Mouse (Mus musculus) intestine, postnatal 0 days (tissue): ENCODE measurements around the gene Gm20532. TPM values are rescaled to one million over a fixed set of nuclear protein-coding genes. Genes with fewer than 3 reads are reported as not detected.
A peak's percentile ranks its signal among the peaks of the same experiment; 100 is the strongest.

Experiments
- ATAC-seq: fragments of 200-750 bp; cut with Nextera tagmentation; 2 replicates; pipeline ENCODE4 v1.8.0; 2017; ENCODE audit warnings: mild to moderate bottlenecking, moderate TSS enrichment, moderate library complexity
- H3K27ac ChIP-seq: fragments of 300-500 bp; sonication (generic); 2 replicates; pipeline ENCODE4 v1.5.1; 2014; ENCODE audit warnings: mild to moderate bottlenecking, low read depth, low read length, moderate library complexity
- H3K27me3 ChIP-seq: fragments of 300-500 bp; sonication (generic); replicated peaks from 2 replicates; pipeline ENCODE4 v1.6.1; 2014; ENCODE audit warnings: low read length, mixed read lengths; ENCODE audit not compliant: control insufficient read depth, insufficient read depth
- H3K36me3 ChIP-seq: fragments of 300-500 bp; sonication (generic); 2 replicates; pipeline ENCODE4 v1.6.1; 2014; ENCODE audit warnings: mild to moderate bottlenecking, moderate library complexity; ENCODE audit not compliant: control insufficient read depth, insufficient read depth
- H3K4me1 ChIP-seq: fragments of 300-500 bp; sonication (generic); replicated peaks from 2 replicates; pipeline ENCODE4 v1.6.1; 2014; ENCODE audit warnings: antibody characterized with exemption, low read length, mixed read lengths; ENCODE audit not compliant: control insufficient read depth, insufficient read depth
- H3K4me2 ChIP-seq: fragments of 300-500 bp; sonication (generic); replicated peaks from 2 replicates; pipeline ENCODE4 v1.6.1; 2014; ENCODE audit warnings: low read depth, mild to moderate bottlenecking, moderate library complexity
- H3K4me3 ChIP-seq: fragments of 300-500 bp; sonication (generic); 2 replicates; pipeline ENCODE4 v1.5.1; 2014; ENCODE audit warnings: low read depth, low read length
- H3K9ac ChIP-seq: fragments of 300-500 bp; sonication (generic); 2 replicates; pipeline ENCODE4 v1.6.1; 2014; ENCODE audit warnings: mild to moderate bottlenecking, low read depth, low read length
- H3K9me3 ChIP-seq: fragments of 300-500 bp; sonication (generic); 2 replicates; pipeline ENCODE4 v1.6.1; 2016; ENCODE audit warnings: mixed run types; ENCODE audit not compliant: control insufficient read depth
- CTCF ChIP-seq: sonication (generic); IDR thresholded peaks from 2 replicates; pipeline ENCODE4 v1.5.1; 2016; ENCODE audit warnings: low read depth, mild to moderate bottlenecking, control low read depth, antibody characterized with exemption, moderate library complexity
- WGBS: fragments of 180-500 bp; shearing (Covaris S2); extraction: QIAGEN DNeasy Blood & Tissue Kit; methylation state at CpG from one replicate; pipeline ENCODE4 v1.1.7; 2014; 5-methylcytosine and 5-hydroxymethylcytosine counted together
- polyA plus RNA-seq: library from polyadenylated mRNA; unstranded; fragments of >200 nt; fragmentation: Nextera tagmentation; extraction: Ambion mirVana; gene quantifications from 2 replicates; pipeline ENCODE4 v1.2.1, GENCODE M21; 2015

Gene Gm20532
- polyA plus RNA-seq, 1 experiment from 2014 or later = not detected

DNA sequence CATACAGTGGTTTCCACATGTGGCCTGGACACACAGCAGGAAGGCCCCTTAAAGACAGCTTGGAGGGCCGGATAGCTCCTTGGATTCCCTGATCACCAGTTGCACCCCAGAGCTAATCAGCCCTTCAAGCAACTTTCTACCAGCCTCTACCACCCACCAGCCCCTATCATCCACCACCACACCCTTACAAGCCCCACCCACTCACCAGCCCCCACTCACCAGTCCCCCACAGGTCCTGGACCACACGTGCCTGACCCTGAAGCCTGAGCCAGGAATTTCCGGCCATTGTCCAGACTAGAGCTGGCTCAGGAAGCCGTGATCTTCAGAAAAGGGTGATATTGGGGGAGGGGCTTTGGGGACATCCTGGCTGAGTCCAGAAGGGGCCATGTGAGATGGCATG, 10.6 kb upstream of the Gm20532 start:
- Histone ChIP-seq H3K4me2 (no peak overlapping the region), H3K9me3 (no peaks in the 10 kb centered on the region), H3K4me1 (no peaks in the 10 kb centered on the region), H3K27me3 (no peaks in the 10 kb centered on the region), H3K4me3 (no peak overlapping the region), H3K27ac (0 out of 2 replicates have a peak overlapping the region, but pooled peaks have one; percentile 46), H3K36me3 (no peaks in the 10 kb centered on the region), H3K9ac (no peak overlapping the region)
- 63% methylated on average over 4 of the region's 4 CpGs for WGBS
- no peak for TF ChIP-seq CTCF
- ATAC-seq = peak; percentile 27; the same call in 1 of the 2 replicates

DNA sequence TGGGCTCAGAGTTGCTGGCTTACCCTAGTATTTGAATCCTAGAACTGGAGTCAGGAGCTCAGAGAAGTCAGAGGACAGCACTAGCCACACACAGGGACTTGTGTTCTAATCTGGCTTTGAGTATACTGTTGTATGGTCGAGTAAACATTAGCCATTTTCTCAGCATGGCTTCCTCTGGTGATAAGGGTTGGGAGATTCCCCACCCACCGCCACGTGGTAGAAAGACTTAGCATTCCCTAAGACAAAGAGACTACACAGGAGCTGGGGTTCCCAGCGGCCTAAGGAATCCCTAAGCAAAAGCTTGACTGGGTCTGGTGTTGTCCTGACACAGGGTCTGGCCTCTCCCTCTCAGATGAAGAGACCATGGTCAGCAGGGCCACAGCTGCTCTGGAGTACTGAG, 10.0 kb upstream of the Gm20532 start:
- WGBS = 53% methylated on average over 4 of the region's 4 CpGs
- no peaks in the 10 kb centered on the region for H3K4me1 ChIP-seq
- no peak overlapping the region for H3K4me3 ChIP-seq
- H3K36me3 ChIP-seq = no peaks in the 10 kb centered on the region
- ATAC-seq = no peak
- no peak overlapping the region for H3K4me2 ChIP-seq
- H3K27me3 ChIP-seq = no peaks in the 10 kb centered on the region
- no peaks in the 10 kb centered on the region for H3K9me3 ChIP-seq
- H3K27ac ChIP-seq = 0 out of 2 replicates have a peak overlapping the region, but pooled peaks have one; percentile 46
- no peak overlapping the region for H3K9ac ChIP-seq
- TF ChIP-seq CTCF = no peak

DNA sequence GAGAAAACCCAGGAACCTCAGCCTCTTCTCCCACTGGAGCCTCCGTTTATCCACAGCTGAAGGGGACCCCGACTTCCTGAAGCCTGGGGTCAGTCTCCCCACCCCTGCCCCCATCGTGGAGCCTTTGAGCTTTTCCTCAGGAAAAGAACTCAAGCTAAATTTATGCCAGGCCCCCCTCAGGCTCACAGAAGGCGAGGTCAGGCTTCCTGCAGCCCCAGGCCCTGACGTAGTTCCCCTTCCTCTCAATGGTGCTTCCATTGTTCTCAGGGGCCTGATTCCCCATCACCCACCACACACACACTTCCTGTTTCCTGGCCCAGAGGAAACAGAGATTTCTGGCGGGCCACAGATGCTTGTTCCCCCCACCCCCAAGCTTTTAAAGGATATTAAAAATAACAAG, 8.1 kb upstream of the Gm20532 start:
- TF ChIP-seq CTCF = no peak
- no peak overlapping the region for H3K4me2 ChIP-seq
- no peaks in the 10 kb centered on the region for H3K27me3 ChIP-seq
- WGBS = 57% methylated on average over 6 of the region's 6 CpGs
- H3K9me3 ChIP-seq = no peaks in the 10 kb centered on the region
- H3K27ac ChIP-seq = peak overlapping the region; percentile 24; the same call in 1 of the 2 replicates
- ATAC-seq = no peak
- H3K9ac ChIP-seq = no peak overlapping the region
- H3K4me3 ChIP-seq = no peak overlapping the region
- H3K36me3 ChIP-seq = no peaks in the 10 kb centered on the region
- H3K4me1 ChIP-seq = no peaks in the 10 kb centered on the region

DNA sequence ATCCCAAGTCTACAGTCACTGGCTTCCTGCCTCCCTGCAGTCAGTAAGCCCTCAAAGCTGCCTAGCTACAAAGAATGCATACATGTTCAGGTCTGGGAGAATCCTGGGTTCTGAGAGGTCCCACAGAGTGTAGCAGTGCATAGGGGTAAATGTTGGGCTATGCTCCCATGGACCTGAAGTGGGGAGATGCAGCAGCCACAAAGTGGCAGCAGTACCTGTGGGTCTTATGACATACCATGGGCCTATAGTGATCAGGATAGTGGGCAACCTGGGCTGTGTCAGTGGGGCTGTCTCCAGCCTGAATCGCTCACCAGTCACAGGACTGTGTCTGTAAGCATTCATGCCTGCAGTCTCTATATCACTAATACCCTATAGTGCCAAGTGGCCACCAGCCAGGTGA, 6.7 kb upstream of the Gm20532 start, which contains the start of gene Egfl7:
Gene Egfl7 (plus strand): TSS at position 301 of the 400 bp plus-strand sequence.
- no peak for TF ChIP-seq CTCF
- no peaks in the 10 kb centered on the region for H3K9me3 ChIP-seq
- no peak within 1 kb of the TSS for H3K4me3 ChIP-seq
- no peak within 1 kb of the TSS for H3K9ac ChIP-seq
- H3K27ac ChIP-seq = peak within 1 kb of the TSS; percentile 46
- ATAC-seq = no peak
- 95% methylated on average over 1 of the region's 1 CpGs for WGBS
- no peaks in the 10 kb centered on the region for H3K36me3 ChIP-seq
- no peaks in the 10 kb centered on the region for H3K4me1 ChIP-seq
- no peaks in the 10 kb centered on the region for H3K27me3 ChIP-seq
- H3K4me2 ChIP-seq = no peak within 1 kb of the TSS

DNA sequence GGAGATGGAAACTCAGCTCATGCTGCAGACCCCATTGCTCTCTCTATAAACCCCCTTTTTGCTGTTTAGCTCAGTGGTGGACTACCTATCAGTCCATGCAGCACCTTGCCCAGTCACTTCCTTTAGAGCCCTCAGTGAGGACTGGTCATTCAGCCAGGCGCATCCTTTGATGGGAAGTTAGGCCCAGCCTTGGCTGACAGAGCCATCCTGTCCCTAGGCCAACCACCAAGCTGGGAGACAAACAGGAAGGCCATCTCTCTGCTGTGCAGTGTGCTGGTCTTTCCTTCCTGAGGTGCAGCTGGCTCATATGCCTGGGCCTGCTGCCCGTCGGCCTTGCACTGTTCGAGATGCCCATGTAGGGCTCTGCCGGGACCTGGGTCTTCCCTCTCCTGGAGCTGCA, 5.7 kb upstream of the Gm20532 start:
- no peak for TF ChIP-seq CTCF
- ATAC-seq = no peak
- no peaks in the 10 kb centered on the region for H3K9me3 ChIP-seq
- H3K36me3 ChIP-seq = no peaks in the 10 kb centered on the region
- no peak overlapping the region for H3K9ac ChIP-seq
- H3K4me1 ChIP-seq = no peaks in the 10 kb centered on the region
- H3K4me3 ChIP-seq = no peak overlapping the region
- no peak overlapping the region for H3K4me2 ChIP-seq
- no peaks in the 10 kb centered on the region for H3K27me3 ChIP-seq
- no peak overlapping the region for H3K27ac ChIP-seq
- WGBS = 76% methylated on average over 5 of the region's 5 CpGs

DNA sequence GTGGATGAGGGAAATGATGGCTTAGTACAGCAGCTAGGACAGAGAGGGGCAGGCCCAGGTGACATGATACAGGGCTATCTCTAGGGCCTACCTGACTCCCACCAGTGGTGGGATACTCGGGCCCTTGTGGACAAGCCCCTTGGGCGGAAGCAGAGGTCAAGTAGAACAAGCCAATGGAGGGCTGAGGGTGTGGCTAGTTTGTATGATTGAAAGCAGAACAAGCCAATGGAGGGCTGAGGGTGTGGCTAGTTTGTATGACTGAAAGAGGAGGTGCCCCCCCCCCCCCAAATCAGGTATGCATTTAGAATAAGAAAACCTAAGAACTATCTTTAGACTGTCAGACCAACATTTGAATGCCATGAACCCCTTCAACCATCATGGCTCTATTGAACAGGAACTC, 4.2 kb upstream of the Gm20532 start:
- Histone ChIP-seq H3K9ac (no peak overlapping the region), H3K4me1 (no peaks in the 10 kb centered on the region), H3K9me3 (no peaks in the 10 kb centered on the region), H3K27ac (no peak overlapping the region), H3K36me3 (no peaks in the 10 kb centered on the region), H3K4me3 (no peak overlapping the region), H3K27me3 (no peaks in the 10 kb centered on the region), H3K4me2 (no peak overlapping the region)
- no peak for ATAC-seq
- WGBS = 57% methylated on average over 2 of the region's 2 CpGs
- no peak for TF ChIP-seq CTCF

DNA sequence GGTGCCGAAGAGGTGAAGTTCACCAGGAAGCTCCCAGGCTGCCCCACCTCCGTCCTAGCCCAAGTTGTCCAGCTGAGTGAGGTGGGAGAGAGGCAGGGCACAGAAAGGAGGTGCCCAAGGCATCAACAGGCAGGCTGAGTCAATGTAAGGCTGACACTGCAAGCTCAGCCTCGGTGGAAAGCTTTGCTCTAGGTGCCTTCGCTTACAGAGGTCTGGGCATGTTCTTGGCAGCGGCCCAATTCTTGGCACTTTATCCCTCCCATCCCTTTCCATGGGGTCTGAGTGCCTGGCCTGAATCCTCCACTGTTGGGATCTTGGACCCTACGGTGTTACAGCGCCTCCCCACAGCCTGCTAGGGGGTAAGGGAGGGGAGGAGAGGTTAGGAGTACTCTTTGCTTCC, 3.7 kb upstream of the Gm20532 start:
- no peaks in the 10 kb centered on the region for H3K27me3 ChIP-seq
- no peak for ATAC-seq
- no peaks in the 10 kb centered on the region for H3K36me3 ChIP-seq
- H3K27ac ChIP-seq = 0 out of 2 replicates have a peak overlapping the region, but pooled peaks have one; percentile 35
- no peaks in the 10 kb centered on the region for H3K4me1 ChIP-seq
- H3K9ac ChIP-seq = no peak overlapping the region
- H3K9me3 ChIP-seq = no peaks in the 10 kb centered on the region
- TF ChIP-seq CTCF = no peak
- WGBS = 68% methylated on average over 7 of the region's 7 CpGs
- H3K4me3 ChIP-seq = no peak overlapping the region
- H3K4me2 ChIP-seq = no peak overlapping the region
